Mouse (Mus musculus): ENCODE measurements around the gene Acvr1b. TPM values are rescaled to one million over a fixed set of nuclear protein-coding genes. Genes with fewer than 3 reads are reported as not detected.
A peak's percentile ranks its signal among the peaks of the same experiment; 100 is the strongest.

The Acvr1b gene
- 22.1 and 24.5 TPM in 2 replicates for polyA plus RNA-seq (2015; fragmentation: Nextera tagmentation; extraction: Ambion mirVana)

- WGBS: 1% methylated on average over 28 of the region's 87 CpGs
- H3K36me3 ChIP-seq (ENCODE audit: control insufficient read depth, insufficient read depth, low read length): no peaks in the 10 kb centered on the region
- H3K27me3 ChIP-seq (ENCODE audit: control insufficient read depth, insufficient read depth, low read depth, low read length): no peaks in the 10 kb centered on the region
- ATAC-seq: peak; percentile 89
- H3K9me3 ChIP-seq (replicated peaks; ENCODE audit: control insufficient read depth, low read length, poor library complexity, severe bottlenecking): no peaks in the 10 kb centered on the region
- H3K4me2 ChIP-seq (ENCODE audit: low read length): peak within 1 kb of the TSS; percentile 80
- peaks cover 33% of the 10 kb centered on the region for H3K4me1 ChIP-seq (ENCODE audit: control insufficient read depth, insufficient read depth, low read length)
- H3K4me3 ChIP-seq (ENCODE audit: low read depth, low read length): peak within 1 kb of the TSS; percentile 61
- H3K27ac ChIP-seq (ENCODE audit: low read length): peak within 1 kb of the TSS; percentile 90
- H3K9ac ChIP-seq (ENCODE audit: low read depth, low read length): peak within 1 kb of the TSS; percentile 87
Observed at GRCm38 (mm10) chr15:101173421-101174211, at the start of gene Acvr1b. TSS of gene Acvr1b (plus strand) at chr15:101174067.

- Histone ChIP-seq H3K9ac (ENCODE audit: low read depth, low read length) (no peak overlapping the region), H3K27me3 (ENCODE audit: control insufficient read depth, insufficient read depth, low read depth, low read length) (peaks cover 23% of the 10 kb centered on the region), H3K9me3 (replicated peaks; ENCODE audit: control insufficient read depth, low read length, poor library complexity, severe bottlenecking) (no peaks in the 10 kb centered on the region), H3K4me1 (ENCODE audit: control insufficient read depth, insufficient read depth, low read length) (peaks cover 3% of the 10 kb centered on the region; the same call in 1 of the 2 replicates), H3K4me2 (ENCODE audit: low read length) (no peak overlapping the region), H3K27ac (ENCODE audit: low read length) (no peak overlapping the region), H3K4me3 (ENCODE audit: low read depth, low read length) (no peak overlapping the region), H3K36me3 (ENCODE audit: control insufficient read depth, insufficient read depth, low read length) (no peaks in the 10 kb centered on the region)
- 93% methylated on average over 6 of the region's 6 CpGs for WGBS
- no peak for ATAC-seq
Observed at GRCm38 (mm10) chr15:101125561-101125960, 48.3 kb upstream of the Acvr1b start.

GRCm38 (mm10) chr15:101126876-101127544, 46.9 kb upstream of the Acvr1b start:
- Histone ChIP-seq H3K27me3 (ENCODE audit: control insufficient read depth, insufficient read depth, low read depth, low read length) (peaks cover 27% of the 10 kb centered on the region), H3K4me1 (ENCODE audit: control insufficient read depth, insufficient read depth, low read length) (peaks cover 3% of the 10 kb centered on the region; the same call in 1 of the 2 replicates)
- WGBS: 74% methylated on average over 12 of the region's 12 CpGs

GRCm38 (mm10) chr15:101128181-101129089, 45.4 kb upstream of the Acvr1b start, which contains the start of gene Acvrl1:
TSS of gene Acvrl1 (plus strand) at chr15:101128522.
- Histone ChIP-seq H3K9ac (ENCODE audit: low read depth, low read length) (no peak within 1 kb of the TSS), H3K27me3 (ENCODE audit: control insufficient read depth, insufficient read depth, low read depth, low read length) (peaks cover 27% of the 10 kb centered on the region)
- WGBS: 2% methylated on average over 44 of the region's 46 CpGs

More at GRCm38 (mm10) chr15:101126876-101127544, 46.9 kb upstream of the Acvr1b start:
- Histone ChIP-seq H3K9me3 (replicated peaks; ENCODE audit: control insufficient read depth, low read length, poor library complexity, severe bottlenecking) (no peaks in the 10 kb centered on the region), H3K27ac (ENCODE audit: low read length) (no peak overlapping the region), H3K4me3 (ENCODE audit: low read depth, low read length) (no peak overlapping the region), H3K4me2 (ENCODE audit: low read length) (no peak overlapping the region), H3K9ac (ENCODE audit: low read depth, low read length) (no peak overlapping the region), H3K36me3 (ENCODE audit: control insufficient read depth, insufficient read depth, low read length) (no peaks in the 10 kb centered on the region)
- no peak for ATAC-seq

GRCm38 (mm10) chr15:101129412-101129811, 44.5 kb upstream of the Acvr1b start:
- H3K36me3 ChIP-seq (ENCODE audit: control insufficient read depth, insufficient read depth, low read length): no peaks in the 10 kb centered on the region
- no peaks in the 10 kb centered on the region for H3K9me3 ChIP-seq (replicated peaks; ENCODE audit: control insufficient read depth, low read length, poor library complexity, severe bottlenecking)
- H3K27ac ChIP-seq (ENCODE audit: low read length): no peak overlapping the region
- H3K27me3 ChIP-seq (ENCODE audit: control insufficient read depth, insufficient read depth, low read depth, low read length): peaks cover 27% of the 10 kb centered on the region
- H3K9ac ChIP-seq (ENCODE audit: low read depth, low read length): no peak overlapping the region
- peaks cover 3% of the 10 kb centered on the region; the same call in 1 of the 2 replicates for H3K4me1 ChIP-seq (ENCODE audit: control insufficient read depth, insufficient read depth, low read length)
- 32% methylated on average over 5 of the region's 5 CpGs for WGBS
- no peak overlapping the region for H3K4me3 ChIP-seq (ENCODE audit: low read depth, low read length)
- no peak for ATAC-seq
- 0 out of 2 replicates have a peak overlapping the region, but pooled peaks have one; percentile 45 for H3K4me2 ChIP-seq (ENCODE audit: low read length)

More at GRCm38 (mm10) chr15:101128181-101129089, 45.4 kb upstream of the Acvr1b start, which contains the start of gene Acvrl1:
- H3K36me3 ChIP-seq (ENCODE audit: control insufficient read depth, insufficient read depth, low read length): no peaks in the 10 kb centered on the region
- H3K4me3 ChIP-seq (ENCODE audit: low read depth, low read length): peak within 1 kb of the TSS; percentile 26; the same call in 1 of the 2 replicates
- H3K4me1 ChIP-seq (ENCODE audit: control insufficient read depth, insufficient read depth, low read length): peaks cover 3% of the 10 kb centered on the region; the same call in 1 of the 2 replicates
- H3K27ac ChIP-seq (ENCODE audit: low read length): no peak within 1 kb of the TSS
- H3K9me3 ChIP-seq (replicated peaks; ENCODE audit: control insufficient read depth, low read length, poor library complexity, severe bottlenecking): no peaks in the 10 kb centered on the region
- no peak for ATAC-seq
- peak within 1 kb of the TSS; percentile 45 for H3K4me2 ChIP-seq (ENCODE audit: low read length)

- peaks cover 3% of the 10 kb centered on the region; the same call in 1 of the 2 replicates for H3K4me1 ChIP-seq (ENCODE audit: control insufficient read depth, insufficient read depth, low read length)
- H3K4me2 ChIP-seq (ENCODE audit: low read length): no peak overlapping the region
- H3K36me3 ChIP-seq (ENCODE audit: control insufficient read depth, insufficient read depth, low read length): no peaks in the 10 kb centered on the region
- 39% methylated on average over 11 of the region's 11 CpGs for WGBS
- H3K9me3 ChIP-seq (replicated peaks; ENCODE audit: control insufficient read depth, low read length, poor library complexity, severe bottlenecking): no peaks in the 10 kb centered on the region
- no peak overlapping the region for H3K4me3 ChIP-seq (ENCODE audit: low read depth, low read length)
- no peak overlapping the region for H3K9ac ChIP-seq (ENCODE audit: low read depth, low read length)
- H3K27ac ChIP-seq (ENCODE audit: low read length): no peak overlapping the region
- no peak for ATAC-seq
- H3K27me3 ChIP-seq (ENCODE audit: control insufficient read depth, insufficient read depth, low read depth, low read length): peaks cover 27% of the 10 kb centered on the region
Observed at GRCm38 (mm10) chr15:101131498-101131897, 42.4 kb upstream of the Acvr1b start.

GRCm38 (mm10) chr15:101132041-101132440, 41.8 kb upstream of the Acvr1b start:
- no peaks in the 10 kb centered on the region for H3K9me3 ChIP-seq (replicated peaks; ENCODE audit: control insufficient read depth, low read length, poor library complexity, severe bottlenecking)
- no peak overlapping the region for H3K4me3 ChIP-seq (ENCODE audit: low read depth, low read length)
- no peak overlapping the region for H3K4me2 ChIP-seq (ENCODE audit: low read length)
- H3K9ac ChIP-seq (ENCODE audit: low read depth, low read length): no peak overlapping the region
- H3K4me1 ChIP-seq (ENCODE audit: control insufficient read depth, insufficient read depth, low read length): peaks cover 3% of the 10 kb centered on the region; the same call in 1 of the 2 replicates
- H3K36me3 ChIP-seq (ENCODE audit: control insufficient read depth, insufficient read depth, low read length): no peaks in the 10 kb centered on the region
- H3K27me3 ChIP-seq (ENCODE audit: control insufficient read depth, insufficient read depth, low read depth, low read length): peaks cover 25% of the 10 kb centered on the region
- 47% methylated on average over 6 of the region's 6 CpGs for WGBS
- ATAC-seq: no peak
- no peak overlapping the region for H3K27ac ChIP-seq (ENCODE audit: low read length)

GRCm38 (mm10) chr15:101132761-101133160, 41.1 kb upstream of the Acvr1b start:
- no peaks in the 10 kb centered on the region for H3K9me3 ChIP-seq (replicated peaks; ENCODE audit: control insufficient read depth, low read length, poor library complexity, severe bottlenecking)
- H3K9ac ChIP-seq (ENCODE audit: low read depth, low read length): no peak overlapping the region
- peaks cover 18% of the 10 kb centered on the region for H3K27me3 ChIP-seq (ENCODE audit: control insufficient read depth, insufficient read depth, low read depth, low read length)
- 82% methylated on average over 6 of the region's 6 CpGs for WGBS
- H3K4me3 ChIP-seq (ENCODE audit: low read depth, low read length): no peak overlapping the region
- H3K36me3 ChIP-seq (ENCODE audit: control insufficient read depth, insufficient read depth, low read length): no peaks in the 10 kb centered on the region
- peaks cover 3% of the 10 kb centered on the region; the same call in 1 of the 2 replicates for H3K4me1 ChIP-seq (ENCODE audit: control insufficient read depth, insufficient read depth, low read length)
- H3K4me2 ChIP-seq (ENCODE audit: low read length): no peak overlapping the region
- no peak for ATAC-seq
- no peak overlapping the region for H3K27ac ChIP-seq (ENCODE audit: low read length)

All from midbrain, embryonic 16.5 days (tissue).